Comparison of ENCODE assay signal across 15 mouse cellular contexts in genomic region chr15:80100871-80101270, GRCm38 (mm10). TPM values are rescaled to one million over a fixed set of nuclear protein-coding genes. Genes with fewer than 3 reads are reported as not detected.
DNase-seq lines count a peak whose midpoint lies in the region; ATAC-seq and TF ChIP-seq lines count a peak whose summit lies in the region.
"Had no signal": no experiment of that assay in that cellular context is flagged by ENCODE, and none has a peak within 500 bp of the region (broad histone marks: within the 10 kb centered on the region; RNA-seq: fewer than 3 reads in every experiment).

No protein-coding gene starts in this region.

- no peak for DNase-seq in heart, postnatal 4 days
- peak; percentile 56 for DNase-seq in right cerebral cortex, postnatal 25 days
- DNase-seq in right cerebral cortex, postnatal 4 days, result no peak
- DNase-seq in telencephalon, adult 2 months (ENCODE audit: low read depth, low spot score), result peak; percentile 76
- DNase-seq in lung, postnatal 25 days (ENCODE audit: low spot score), result no peak
- DNase-seq: lung, adult 2 months; thymus, postnatal 25 days had no signal

- no peaks in the 10 kb centered on the region for H3K9me3 ChIP-seq in heart, embryonic 13.5 days
- H3K9me3 ChIP-seq in neural tube, embryonic 15.5 days (replicated peaks), result no peaks in the 10 kb centered on the region
- H3K9me3 ChIP-seq: heart, embryonic 12.5 days; kidney, embryonic 15.5 days; limb, embryonic 12.5 days; megakaryocyte, embryonic 14.5 days had no signal

- H3K4me3 ChIP-seq in heart, embryonic 13.5 days, result no peak overlapping the region
- H3K4me3 ChIP-seq in cortical plate, adult 2 months (ENCODE audit: insufficient read depth, low read length), result no peak overlapping the region
- H3K4me3 ChIP-seq in neural tube, embryonic 15.5 days (replicated peaks), result no peak overlapping the region
- H3K4me3 ChIP-seq: heart, embryonic 12.5 days; kidney, embryonic 15.5 days; limb, embryonic 12.5 days; megakaryocyte, embryonic 14.5 days had no signal

- H3K4me2 ChIP-seq in heart, embryonic 13.5 days, result no peak overlapping the region
- H3K4me2 ChIP-seq in neural tube, embryonic 15.5 days, result no peak overlapping the region
- H3K4me2 ChIP-seq: heart, embryonic 12.5 days; hindbrain, embryonic 14.5 days; kidney, embryonic 15.5 days; limb, embryonic 12.5 days had no signal

- no peaks in the 10 kb centered on the region for H3K36me3 ChIP-seq in heart, embryonic 13.5 days
- no peaks in the 10 kb centered on the region for H3K36me3 ChIP-seq in neural tube, embryonic 15.5 days
- H3K36me3 ChIP-seq: heart, embryonic 12.5 days; kidney, embryonic 15.5 days; limb, embryonic 12.5 days had no signal

- H3K27me3 ChIP-seq in heart, embryonic 13.5 days (replicated peaks), result peaks cover 47% of the 10 kb centered on the region
- no peaks in the 10 kb centered on the region for H3K27me3 ChIP-seq in neural tube, embryonic 15.5 days (replicated peaks)
- H3K27me3 ChIP-seq: megakaryocyte, embryonic 14.5 days had no signal

- no peak for TF ChIP-seq CTCF in cortical plate, adult 2 months (IDR thresholded peaks at IDR 0.05; ENCODE audit: extremely low read depth, insufficient read depth, low read length)

- H3K27ac ChIP-seq in heart, embryonic 13.5 days (replicated peaks), result no peak overlapping the region
- peak overlapping the region; percentile 55 for H3K27ac ChIP-seq in cortical plate, adult 2 months (ENCODE audit: insufficient read depth, low read length)
- no peak overlapping the region for H3K27ac ChIP-seq in neural tube, embryonic 15.5 days (replicated peaks)
- H3K27ac ChIP-seq: hindbrain, embryonic 14.5 days; kidney, embryonic 15.5 days; limb, embryonic 12.5 days had no signal

- 74% methylated on average over 10 of the region's 10 CpGs for WGBS in heart, embryonic 13.5 days
- WGBS in neural tube, embryonic 15.5 days, result 82% methylated on average over 10 of the region's 10 CpGs

- H3K9ac ChIP-seq in heart, embryonic 13.5 days, result 0 out of 2 replicates have a peak overlapping the region, but pooled peaks have one; percentile 2
- no peak overlapping the region for H3K9ac ChIP-seq in neural tube, embryonic 15.5 days (replicated peaks)
- H3K9ac ChIP-seq: heart, embryonic 12.5 days; hindbrain, embryonic 14.5 days; kidney, embryonic 15.5 days; limb, embryonic 12.5 days had no signal

- TF ChIP-seq POLR2A in cortical plate, adult 2 months (IDR thresholded peaks at IDR 0.05; ENCODE audit: extremely low read depth, insufficient read depth, low read length), result no peak

- no peak for ATAC-seq in heart, embryonic 13.5 days (ENCODE audit: extremely low read depth, insufficient number of reproducible peaks, low FRiP score, low TSS enrichment)
- no peak for ATAC-seq in neural tube, embryonic 15.5 days (ENCODE audit: low FRiP score)

- H3K4me1 ChIP-seq in heart, embryonic 13.5 days, result peaks cover 46% of the 10 kb centered on the region
- peaks cover 21% of the 10 kb centered on the region for H3K4me1 ChIP-seq in cortical plate, adult 2 months (ENCODE audit: control insufficient read depth, insufficient read depth, low read length)
- peaks cover 39% of the 10 kb centered on the region for H3K4me1 ChIP-seq in neural tube, embryonic 15.5 days

RNA-seq across cellular contexts. Expression of gene Rpl3, which starts 9.2 kb away (rescaled TPM):
- polyA plus RNA-seq in heart, embryonic 13.5 days (2015; fragmentation: Nextera tagmentation; extraction: Ambion mirVana), result 603 and 677 TPM in 2 replicates
- total RNA-seq in heart, postnatal 4 days (2021), result 100 to 1,000 TPM; 591 to 607 TPM
- 680 and 714 TPM in 2 replicates for polyA plus RNA-seq in cortical plate, adult 2 months (2012; rRNA removed)
- 526 and 732 TPM in 2 replicates for polyA plus RNA-seq in neural tube, embryonic 15.5 days (2015; fragmentation: Nextera tagmentation; extraction: Ambion mirVana)

RNA-seq across cellular contexts. Expression of gene Syngr1, which starts 9.7 kb away (rescaled TPM):
- 27.3 and 30.7 TPM in 2 replicates for polyA plus RNA-seq in heart, embryonic 13.5 days (2015; fragmentation: Nextera tagmentation; extraction: Ambion mirVana)
- 10 to 100 TPM; 73.4 to 86.0 TPM for total RNA-seq in heart, postnatal 4 days (2021)
- polyA plus RNA-seq in cortical plate, adult 2 months (2012; rRNA removed), result 354 and 372 TPM in 2 replicates
- 59.3 and 64.6 TPM in 2 replicates for polyA plus RNA-seq in neural tube, embryonic 15.5 days (2015; fragmentation: Nextera tagmentation; extraction: Ambion mirVana)

RNA-seq across cellular contexts. Expression of gene Tab1, which starts 32.1 kb away (rescaled TPM):
- 29.4 and 31.1 TPM in 2 replicates for polyA plus RNA-seq in heart, embryonic 13.5 days (2015; fragmentation: Nextera tagmentation; extraction: Ambion mirVana)
- total RNA-seq in heart, postnatal 4 days (2021), result 10 to 100 TPM; 36.5 to 37.0 TPM
- polyA plus RNA-seq in cortical plate, adult 2 months (2012; rRNA removed), result 33.6 and 33.8 TPM in 2 replicates
- 35.9 and 37.4 TPM in 2 replicates for polyA plus RNA-seq in neural tube, embryonic 15.5 days (2015; fragmentation: Nextera tagmentation; extraction: Ambion mirVana)

Comparison
In these comparisons a context has a peak if more than half of its experiments do, and no peak if none do; other contexts are left out.
1. DNase-seq: peak in right cerebral cortex, postnatal 25 days (single experiment) and telencephalon, adult 2 months (single experiment); none in heart, postnatal 4 days (single experiment), right cerebral cortex, postnatal 4 days (single experiment) and lung, postnatal 25 days (single experiment).